Mouse (Mus musculus): ENCODE results near the gene Smarca2.
A peak's percentile ranks its signal among the peaks of the same experiment; 100 is the strongest.

Gene Smarca2

GRCm38 (mm10) chr19:26749427-26750137, 144.7 kb downstream of the Smarca2 start:
- no peak for DNase-seq

- no peak for DNase-seq
Observed at GRCm38 (mm10) chr19:26752611-26753163, 147.8 kb downstream of the Smarca2 start.

- no peak for DNase-seq
Observed at GRCm38 (mm10) chr19:26753266-26753872, 148.5 kb downstream of the Smarca2 start.

- no peak for DNase-seq
Observed at GRCm38 (mm10) chr19:26754016-26754794, 149.4 kb downstream of the Smarca2 start.

GRCm38 (mm10) chr19:26755991-26756390, 151.1 kb downstream of the Smarca2 start:
- DNase-seq, result no peak

- DNase-seq, result no peak
Observed at GRCm38 (mm10) chr19:26756399-26756798, 151.5 kb downstream of the Smarca2 start.

GRCm38 (mm10) chr19:26758156-26758555, 153.3 kb downstream of the Smarca2 start:
- DNase-seq, result no peak

GRCm38 (mm10) chr19:26758620-26759019, 153.8 kb downstream of the Smarca2 start:
- no peak for DNase-seq

- no peak for DNase-seq
Observed at GRCm38 (mm10) chr19:26759295-26759694, 154.4 kb downstream of the Smarca2 start.

- no peak for DNase-seq
Observed at GRCm38 (mm10) chr19:26761257-26761656, 156.4 kb downstream of the Smarca2 start.

GRCm38 (mm10) chr19:26765483-26765882, 160.6 kb downstream of the Smarca2 start:
- DNase-seq, result no peak

GRCm38 (mm10) chr19:26767454-26767853, 162.6 kb downstream of the Smarca2 start:
- no peak for DNase-seq

GRCm38 (mm10) chr19:26767941-26768340, 163.1 kb downstream of the Smarca2 start:
- DNase-seq, result no peak

GRCm38 (mm10) chr19:26768846-26769245, 164.0 kb downstream of the Smarca2 start:
- no peak for DNase-seq

- DNase-seq, result peak; percentile 55
Observed at GRCm38 (mm10) chr19:26769609-26770500, 165.0 kb downstream of the Smarca2 start.

GRCm38 (mm10) chr19:26770592-26770991, 165.7 kb downstream of the Smarca2 start:
- DNase-seq, result no peak

- no peak for DNase-seq
Observed at GRCm38 (mm10) chr19:26772051-26772583, 167.3 kb downstream of the Smarca2 start.

- DNase-seq, result no peak
Observed at GRCm38 (mm10) chr19:26776066-26777025, 171.5 kb downstream of the Smarca2 start.

- DNase-seq, result no peak
Observed at GRCm38 (mm10) chr19:26778199-26778598, 173.3 kb downstream of the Smarca2 start.

GRCm38 (mm10) chr19:26781209-26781608, 176.4 kb downstream of the Smarca2 start:
- DNase-seq, result no peak

- no peak for DNase-seq
Observed at GRCm38 (mm10) chr19:26788446-26788845, 183.6 kb downstream of the Smarca2 start.

All from layer of hippocampus, adult 9-11 months (tissue).